Mouse (Mus musculus): ENCODE measurements around the gene Myh3. TPM values are rescaled to one million over a fixed set of nuclear protein-coding genes. Genes with fewer than 3 reads are reported as not detected.

The Myh3 gene
- polyA plus RNA-seq, 2 experiments: 192 to 205 TPM

- Histone ChIP-seq H3K27me3 (ENCODE audit: control insufficient read depth, insufficient read depth, low read length) (no peaks in the 10 kb centered on the region), H3K9me3 (ENCODE audit: control insufficient read depth, low read length) (no peaks in the 10 kb centered on the region), H3K27ac (replicated peaks; ENCODE audit: low read depth, low read length) (no peak overlapping the region), H3K36me3 (ENCODE audit: control insufficient read depth, insufficient read depth, low read length) (no peaks in the 10 kb centered on the region), H3K9ac (ENCODE audit: low read depth, low read length, severe bottlenecking) (no peak overlapping the region), H3K4me1 (ENCODE audit: control insufficient read depth, insufficient read depth, low read length) (0 out of 2 replicates have a peak, but pooled peaks cover 3% of the 10 kb centered on the region), H3K4me3 (replicated peaks; ENCODE audit: low read length) (no peak overlapping the region), H3K4me2 (replicated peaks; ENCODE audit: low read depth, low read length, severe bottlenecking) (no peak overlapping the region)
- ATAC-seq (ENCODE audit: low FRiP score, low read depth) (no peak), DNase-seq (ENCODE audit: low spot score) (no peak)
- WGBS: 44% methylated on average over 4 of the region's 4 CpGs
- TF ChIP-seq POLR2A (IDR thresholded peaks at IDR 0.05; ENCODE audit: borderline replicate concordance, extremely low read depth, insufficient read depth, insufficient read length): no peak
These were observed 63.9 kb downstream of the Myh3 start for GRCm38 (mm10) chr11:67142047-67142446.

- Histone ChIP-seq H3K36me3 (ENCODE audit: control insufficient read depth, insufficient read depth, low read length) (no peaks in the 10 kb centered on the region), H3K4me1 (ENCODE audit: control insufficient read depth, insufficient read depth, low read length) (0 out of 2 replicates have a peak, but pooled peaks cover 3% of the 10 kb centered on the region), H3K27ac (replicated peaks; ENCODE audit: low read depth, low read length) (no peak overlapping the region), H3K4me3 (replicated peaks; ENCODE audit: low read length) (no peak overlapping the region), H3K9me3 (ENCODE audit: control insufficient read depth, low read length) (no peaks in the 10 kb centered on the region), H3K9ac (ENCODE audit: low read depth, low read length, severe bottlenecking) (no peak overlapping the region), H3K4me2 (replicated peaks; ENCODE audit: low read depth, low read length, severe bottlenecking) (no peak overlapping the region), H3K27me3 (ENCODE audit: control insufficient read depth, insufficient read depth, low read length) (no peaks in the 10 kb centered on the region)
- DNase-seq (ENCODE audit: low spot score): no peak
- WGBS: 82% methylated on average over 5 of the region's 5 CpGs
- no peak for ATAC-seq (ENCODE audit: low FRiP score, low read depth)
- TF ChIP-seq POLR2A (IDR thresholded peaks at IDR 0.05; ENCODE audit: borderline replicate concordance, extremely low read depth, insufficient read depth, insufficient read length): no peak
These were observed 65.0 kb downstream of the Myh3 start for GRCm38 (mm10) chr11:67143065-67143464.

- TF ChIP-seq POLR2A (IDR thresholded peaks at IDR 0.05; ENCODE audit: borderline replicate concordance, extremely low read depth, insufficient read depth, insufficient read length): no peak
These were observed 65.9 kb downstream of the Myh3 start for GRCm38 (mm10) chr11:67143863-67144498.

GRCm38 (mm10) chr11:67144559-67145265 is 66.6 kb downstream of the Myh3 start:
- H3K9me3 ChIP-seq (ENCODE audit: control insufficient read depth, low read length): no peaks in the 10 kb centered on the region
- no peak for TF ChIP-seq POLR2A (IDR thresholded peaks at IDR 0.05; ENCODE audit: borderline replicate concordance, extremely low read depth, insufficient read depth, insufficient read length)
- no peak overlapping the region for H3K4me3 ChIP-seq (replicated peaks; ENCODE audit: low read length)
- H3K4me1 ChIP-seq (ENCODE audit: control insufficient read depth, insufficient read depth, low read length): no peaks in the 10 kb centered on the region
- DNase-seq (ENCODE audit: low spot score) (no peak), ATAC-seq (ENCODE audit: low FRiP score, low read depth) (no peak)
- no peaks in the 10 kb centered on the region for H3K27me3 ChIP-seq (ENCODE audit: control insufficient read depth, insufficient read depth, low read length)
- H3K27ac ChIP-seq (replicated peaks; ENCODE audit: low read depth, low read length): no peak overlapping the region
- H3K4me2 ChIP-seq (replicated peaks; ENCODE audit: low read depth, low read length, severe bottlenecking): no peak overlapping the region
- WGBS: 48% methylated on average over 6 of the region's 6 CpGs
- no peaks in the 10 kb centered on the region for H3K36me3 ChIP-seq (ENCODE audit: control insufficient read depth, insufficient read depth, low read length)
- no peak overlapping the region for H3K9ac ChIP-seq (ENCODE audit: low read depth, low read length, severe bottlenecking)

More at GRCm38 (mm10) chr11:67143863-67144498, 65.9 kb downstream of the Myh3 start:
- WGBS: 89% methylated on average over 4 of the region's 4 CpGs
- Histone ChIP-seq H3K27ac (replicated peaks; ENCODE audit: low read depth, low read length) (no peak overlapping the region), H3K4me2 (replicated peaks; ENCODE audit: low read depth, low read length, severe bottlenecking) (no peak overlapping the region), H3K36me3 (ENCODE audit: control insufficient read depth, insufficient read depth, low read length) (no peaks in the 10 kb centered on the region), H3K27me3 (ENCODE audit: control insufficient read depth, insufficient read depth, low read length) (no peaks in the 10 kb centered on the region), H3K4me1 (ENCODE audit: control insufficient read depth, insufficient read depth, low read length) (0 out of 2 replicates have a peak, but pooled peaks cover 3% of the 10 kb centered on the region), H3K9me3 (ENCODE audit: control insufficient read depth, low read length) (no peaks in the 10 kb centered on the region), H3K9ac (ENCODE audit: low read depth, low read length, severe bottlenecking) (no peak overlapping the region), H3K4me3 (replicated peaks; ENCODE audit: low read length) (no peak overlapping the region)
- DNase-seq (ENCODE audit: low spot score): no peak
- no peak for ATAC-seq (ENCODE audit: low FRiP score, low read depth)

- WGBS: 81% methylated on average over 5 of the region's 5 CpGs
- no peak overlapping the region for H3K27ac ChIP-seq (replicated peaks; ENCODE audit: low read depth, low read length)
- H3K4me2 ChIP-seq (replicated peaks; ENCODE audit: low read depth, low read length, severe bottlenecking): no peak overlapping the region
- ATAC-seq (ENCODE audit: low FRiP score, low read depth): no peak
- H3K36me3 ChIP-seq (ENCODE audit: control insufficient read depth, insufficient read depth, low read length): no peaks in the 10 kb centered on the region
- no peak for TF ChIP-seq POLR2A (IDR thresholded peaks at IDR 0.05; ENCODE audit: borderline replicate concordance, extremely low read depth, insufficient read depth, insufficient read length)
- no peak overlapping the region for H3K9ac ChIP-seq (ENCODE audit: low read depth, low read length, severe bottlenecking)
- no peaks in the 10 kb centered on the region for H3K4me1 ChIP-seq (ENCODE audit: control insufficient read depth, insufficient read depth, low read length)
- no peaks in the 10 kb centered on the region for H3K27me3 ChIP-seq (ENCODE audit: control insufficient read depth, insufficient read depth, low read length)
- no peak for DNase-seq (ENCODE audit: low spot score)
- H3K9me3 ChIP-seq (ENCODE audit: control insufficient read depth, low read length): no peaks in the 10 kb centered on the region
- no peak overlapping the region for H3K4me3 ChIP-seq (replicated peaks; ENCODE audit: low read length)
These were observed 67.6 kb downstream of the Myh3 start for GRCm38 (mm10) chr11:67145482-67146408.

All from limb, embryonic 14.5 days (tissue).